Mouse (Mus musculus) myocyte (in vitro differentiated cells): ENCODE measurements around the gene 3100002H09Rik. TPM values are rescaled to one million over a fixed set of nuclear protein-coding genes. Genes with fewer than 3 reads are reported as not detected.

Source experiments
- H3K27me3 ChIP-seq: one replicate; pipeline ENCODE4 v1.6.1; 2011; ENCODE audit not compliant: control insufficient read depth, insufficient read depth, insufficient read length
- H3K36me3 ChIP-seq: one replicate; pipeline ENCODE4 v1.6.1; 2011; ENCODE audit not compliant: control insufficient read depth, insufficient read depth
- H3K4me2 ChIP-seq: one replicate; pipeline ENCODE4 v1.6.1; 2011; ENCODE audit warnings: low read depth, control low read depth
- H3K4me3 ChIP-seq: one replicate; pipeline ENCODE4 v1.5.1; 2011; ENCODE audit warnings: mild to moderate bottlenecking, control low read depth, moderate library complexity
- H3K79me2 ChIP-seq: one replicate; pipeline ENCODE4 v1.6.1; 2011; ENCODE audit not compliant: control insufficient read depth, insufficient read depth
- H3ac ChIP-seq: one replicate; pipeline ENCODE4 v1.6.1; 2011; ENCODE audit not compliant: control insufficient read depth, insufficient read length
- CEBPB ChIP-seq: IDR thresholded peaks from 2 replicates; pipeline ENCODE4 v1.6.1; 2011; ENCODE audit warnings: mild to moderate bottlenecking, moderate library complexity; ENCODE audit not compliant: poor library complexity, insufficient read depth, severe bottlenecking
- E2F4 ChIP-seq: IDR thresholded peaks from one replicate; pipeline ENCODE4 v1.6.1; 2011; ENCODE audit warnings: mild to moderate bottlenecking, control low read depth, moderate library complexity; ENCODE audit not compliant: insufficient read depth
- MAX ChIP-seq: IDR thresholded peaks from one replicate; pipeline ENCODE4 v1.6.1; 2011; ENCODE audit warnings: low read depth, mild to moderate bottlenecking, control low read depth
- MYOD1 ChIP-seq, 3 experiments: IDR thresholded peaks; one replicate each; pipeline ENCODE4 v1.6.1; 2011; ENCODE audit warnings: control low read depth in 2 of 3, low read depth in 2 of 3, mild to moderate bottlenecking in 2 of 3, moderate library complexity in 1 of 3; ENCODE audit not compliant: insufficient read length in 2 of 3, control insufficient read depth in 1 of 3
- MYOG ChIP-seq, 3 experiments: IDR thresholded peaks; one replicate each; pipeline ENCODE4 v1.6.1; 2011; ENCODE audit warnings: control low read depth in 2 of 3, low read depth in 2 of 3, mild to moderate bottlenecking in 2 of 3; ENCODE audit not compliant: insufficient read length in 2 of 3, control insufficient read depth in 1 of 3, insufficient read depth in 1 of 3
- POLR2A ChIP-seq: IDR thresholded peaks from one replicate; pipeline ENCODE4 v1.6.1; 2011; ENCODE audit warnings: low read depth, mild to moderate bottlenecking, control low read depth, moderate library complexity; ENCODE audit not compliant: insufficient read length
- POLR2AphosphoS2 ChIP-seq: IDR thresholded peaks from one replicate; pipeline ENCODE4 v1.6.1; 2011; ENCODE audit warnings: low read depth, control low read depth; ENCODE audit not compliant: insufficient read length
- REST ChIP-seq: IDR thresholded peaks from one replicate; pipeline ENCODE4 v1.6.1; 2011; ENCODE audit warnings: mild to moderate bottlenecking, control low read depth, moderate library complexity; ENCODE audit not compliant: insufficient read depth, insufficient read length
- SRF ChIP-seq: IDR thresholded peaks from one replicate; pipeline ENCODE4 v1.6.1; 2011; ENCODE audit warnings: low read depth; ENCODE audit not compliant: control insufficient read depth, insufficient read length
- TCF12 ChIP-seq: IDR thresholded peaks from one replicate; pipeline ENCODE4 v1.6.1; 2011; ENCODE audit warnings: mild to moderate bottlenecking, control low read depth; ENCODE audit not compliant: poor library complexity, insufficient read depth, severe bottlenecking
- TCF3 ChIP-seq: IDR thresholded peaks from one replicate; pipeline ENCODE4 v1.6.1; 2011; ENCODE audit warnings: low read depth, control low read depth; ENCODE audit not compliant: insufficient read length
- USF1 ChIP-seq: IDR thresholded peaks from one replicate; pipeline ENCODE4 v1.6.1; 2011; ENCODE audit warnings: low read depth, mild to moderate bottlenecking, control low read depth, moderate library complexity
- polyA plus RNA-seq: library from polyadenylated mRNA; unstranded; fragments of >200 nt; fragmentation: generic; extraction: Trizol; gene quantifications from one replicate; pipeline ENCODE4 v1.2.1, GENCODE M21; 2012; ENCODE audit warnings: missing spikeins

Gene 3100002H09Rik
- polyA plus RNA-seq, 1 experiment: not detected

- Histone ChIP-seq H3K27me3 (peaks cover 42% of the 10 kb centered on the region), H3ac (no peak overlapping the region), H3K4me2 (no peak overlapping the region), H3K79me2 (no peaks in the 10 kb centered on the region), H3K4me3 (no peak overlapping the region), H3K36me3 (no peaks in the 10 kb centered on the region)
- TF ChIP-seq TCF12 (no peak), POLR2A (no peak), SRF (no peak), MYOG (IDR thresholded peaks at IDR 0.05; ENCODE audit: control insufficient read depth in 1 of 3, insufficient read depth in 1 of 3, insufficient read length in 2 of 3, low read depth in 2 of 3) (no peak), POLR2AphosphoS2 (no peak), MYOD1 (IDR thresholded peaks at IDR 0.05; ENCODE audit: control insufficient read depth in 1 of 3, insufficient read length in 2 of 3, low read depth in 2 of 3) (no peak), E2F4 (no peak), REST (no peak), TCF3 (no peak), CEBPB (no peak), USF1 (no peak)
Observed at GRCm38 (mm10) chr4:124595929-124596328, 14.7 kb downstream of the 3100002H09Rik start.

- Histone ChIP-seq H3K79me2 (no peaks in the 10 kb centered on the region), H3ac (no peak overlapping the region), H3K36me3 (no peaks in the 10 kb centered on the region), H3K27me3 (peaks cover 41% of the 10 kb centered on the region), H3K4me3 (no peak overlapping the region), H3K4me2 (no peak overlapping the region)
- TF ChIP-seq TCF3 (no peak), TCF12 (no peak), E2F4 (no peak), MYOG (IDR thresholded peaks at IDR 0.05; ENCODE audit: control insufficient read depth in 1 of 3, insufficient read depth in 1 of 3, insufficient read length in 2 of 3, low read depth in 2 of 3) (no peak)
Observed at GRCm38 (mm10) chr4:124594933-124595332, 15.7 kb downstream of the 3100002H09Rik start.

GRCm38 (mm10) chr4:124593691-124594090 lies 16.9 kb downstream of the 3100002H09Rik start:
- Histone ChIP-seq H3K79me2 (no peaks in the 10 kb centered on the region), H3K4me2 (no peak overlapping the region), H3ac (no peak overlapping the region), H3K36me3 (no peaks in the 10 kb centered on the region), H3K4me3 (no peak overlapping the region), H3K27me3 (peaks cover 40% of the 10 kb centered on the region)
- no peak for TF ChIP-seq TCF12
- TF ChIP-seq POLR2AphosphoS2: no peak
- no peak for TF ChIP-seq USF1
- TF ChIP-seq TCF3: no peak
- TF ChIP-seq MYOD1 (IDR thresholded peaks at IDR 0.05; ENCODE audit: control insufficient read depth in 1 of 3, insufficient read length in 2 of 3, low read depth in 2 of 3): no peak
- TF ChIP-seq SRF: no peak
- TF ChIP-seq POLR2A: no peak
- TF ChIP-seq E2F4: no peak

GRCm38 (mm10) chr4:124593210-124593609 lies 17.4 kb downstream of the 3100002H09Rik start:
- Histone ChIP-seq H3K4me2 (no peak overlapping the region), H3K79me2 (no peaks in the 10 kb centered on the region), H3K4me3 (no peak overlapping the region), H3K36me3 (no peaks in the 10 kb centered on the region), H3ac (no peak overlapping the region), H3K27me3 (peaks cover 41% of the 10 kb centered on the region)
- TF ChIP-seq MAX: no peak
- no peak for TF ChIP-seq POLR2A
- TF ChIP-seq E2F4: no peak
- no peak for TF ChIP-seq USF1
- no peak for TF ChIP-seq SRF
- no peak for TF ChIP-seq CEBPB
- TF ChIP-seq POLR2AphosphoS2: no peak
- no peak for TF ChIP-seq TCF3
- TF ChIP-seq REST: no peak
- TF ChIP-seq MYOG (IDR thresholded peaks at IDR 0.05; ENCODE audit: control insufficient read depth in 1 of 3, insufficient read depth in 1 of 3, insufficient read length in 2 of 3, low read depth in 2 of 3): no peak
- no peak for TF ChIP-seq TCF12
- no peak for TF ChIP-seq MYOD1 (IDR thresholded peaks at IDR 0.05; ENCODE audit: control insufficient read depth in 1 of 3, insufficient read length in 2 of 3, low read depth in 2 of 3)

GRCm38 (mm10) chr4:124592241-124592640 lies 18.4 kb downstream of the 3100002H09Rik start:
- peaks cover 39% of the 10 kb centered on the region for H3K27me3 ChIP-seq

More at GRCm38 (mm10) chr4:124592241-124592640, 18.4 kb downstream of the 3100002H09Rik start:
- TF ChIP-seq TCF3 (no peak), POLR2A (no peak), E2F4 (no peak), REST (no peak), CEBPB (no peak), USF1 (no peak), MYOG (IDR thresholded peaks at IDR 0.05; ENCODE audit: control insufficient read depth in 1 of 3, insufficient read depth in 1 of 3, insufficient read length in 2 of 3, low read depth in 2 of 3) (no peak), MAX (no peak), TCF12 (no peak), SRF (no peak), POLR2AphosphoS2 (no peak), MYOD1 (IDR thresholded peaks at IDR 0.05; ENCODE audit: control insufficient read depth in 1 of 3, insufficient read length in 2 of 3, low read depth in 2 of 3) (no peak)
- Histone ChIP-seq H3ac (no peak overlapping the region), H3K79me2 (no peaks in the 10 kb centered on the region), H3K4me2 (no peak overlapping the region), H3K36me3 (no peaks in the 10 kb centered on the region), H3K4me3 (no peak overlapping the region)
